8 mouse cellular contexts compared by ENCODE assay signal in the genomic region with DNA sequence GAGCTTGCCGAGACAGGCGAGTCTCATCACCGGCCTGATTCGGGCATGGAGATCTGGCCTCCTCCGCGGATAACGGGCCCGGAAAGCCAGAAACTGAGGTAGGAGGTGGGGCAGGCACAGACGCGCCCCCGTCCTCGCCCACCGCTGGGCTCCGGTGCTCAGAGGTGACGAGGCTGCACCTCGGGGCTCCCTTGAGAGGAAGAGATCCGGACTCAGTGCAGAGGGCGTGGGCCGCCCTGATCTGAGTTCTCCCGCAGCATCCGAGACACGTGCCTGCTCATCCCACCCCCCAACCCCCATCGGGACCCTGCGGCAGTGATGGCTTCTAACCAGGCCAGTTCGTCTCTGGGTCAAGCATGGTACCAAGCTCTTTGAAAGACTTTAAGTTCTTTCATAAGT. TPM values are rescaled to one million over a fixed set of nuclear protein-coding genes. Genes with fewer than 3 reads are reported as not detected.
DNase-seq lines count a peak whose midpoint lies in the region; ATAC-seq and TF ChIP-seq lines count a peak whose summit lies in the region.

No protein-coding gene starts in this region.

- H3K36me3 ChIP-seq in heart, embryonic 12.5 days, result peaks cover 47% of the 10 kb centered on the region
- H3K36me3 ChIP-seq in ES-Bruce4 (ENCODE audit: control insufficient read depth, insufficient read depth, low read length, poor library complexity, severe bottlenecking), result peaks cover 29% of the 10 kb centered on the region
- peaks cover 11% of the 10 kb centered on the region for H3K36me3 ChIP-seq in forebrain, embryonic 16.5 days (ENCODE audit: control insufficient read depth, insufficient read depth)
- H3K36me3 ChIP-seq in megakaryocyte, embryonic 14.5 days (replicated peaks; ENCODE audit: low read length), result peaks cover 67% of the 10 kb centered on the region

- H3K27me3 ChIP-seq in heart, embryonic 12.5 days (replicated peaks), result no peaks in the 10 kb centered on the region
- H3K27me3 ChIP-seq in ES-Bruce4 (ENCODE audit: control insufficient read depth, insufficient read depth, low read length, poor library complexity, severe bottlenecking), result no peaks in the 10 kb centered on the region
- no peaks in the 10 kb centered on the region for H3K27me3 ChIP-seq in forebrain, embryonic 16.5 days (replicated peaks; ENCODE audit: control insufficient read depth, insufficient read depth, low read length)
- H3K27me3 ChIP-seq in megakaryocyte, embryonic 14.5 days (replicated peaks), result no peaks in the 10 kb centered on the region

- H3K4me2 ChIP-seq in heart, embryonic 12.5 days, result peak overlapping the region; percentile 86
- peak overlapping the region; percentile 82 for H3K4me2 ChIP-seq in forebrain, embryonic 16.5 days (ENCODE audit: low read length)

- TF ChIP-seq CTCF in ES-Bruce4 (IDR thresholded peaks at IDR 0.05; ENCODE audit: low read depth, low read length), result no peak

- H3K4me3 ChIP-seq in heart, embryonic 12.5 days, result peak overlapping the region; percentile 92
- peak overlapping the region; percentile 83 for H3K4me3 ChIP-seq in ES-Bruce4 (ENCODE audit: low read depth, low read length)
- H3K4me3 ChIP-seq in forebrain, embryonic 16.5 days (replicated peaks; ENCODE audit: low read length), result peak overlapping the region; percentile 92
- H3K4me3 ChIP-seq in megakaryocyte, embryonic 14.5 days (replicated peaks), result peak overlapping the region; percentile 99

- peak overlapping the region; percentile 93 for H3K9ac ChIP-seq in heart, embryonic 12.5 days
- H3K9ac ChIP-seq in ES-Bruce4 (ENCODE audit: low read depth, poor library complexity, severe bottlenecking), result peak overlapping the region; percentile 82
- peak overlapping the region; percentile 68 for H3K9ac ChIP-seq in forebrain, embryonic 16.5 days (replicated peaks; ENCODE audit: low read depth, low read length)

- TF ChIP-seq EP300 in ES-Bruce4 (IDR thresholded peaks at IDR 0.05; ENCODE audit: insufficient read depth, low read depth, low read length), result no peak

- intact Hi-C loops in heart, postnatal 25 days (cut with DNase I), result loop anchor here (5.0 kb wide), 1 partner anchor 185 kb away; no protein-coding TSS in a partner anchor

- H3K4me1 ChIP-seq in heart, embryonic 12.5 days (replicated peaks), result peaks cover 26% of the 10 kb centered on the region
- no peaks in the 10 kb centered on the region for H3K4me1 ChIP-seq in ES-Bruce4 (ENCODE audit: control insufficient read depth, insufficient read depth, low read length)
- H3K4me1 ChIP-seq in forebrain, embryonic 16.5 days (replicated peaks; ENCODE audit: control insufficient read depth, insufficient read depth, low read length), result peaks cover 31% of the 10 kb centered on the region
- H3K4me1 ChIP-seq in megakaryocyte, embryonic 14.5 days, result peaks cover 58% of the 10 kb centered on the region

- TF ChIP-seq POLR2A in ES-Bruce4 (IDR thresholded peaks at IDR 0.05; ENCODE audit: insufficient read depth, low read length), result no peak

- WGBS in heart, embryonic 12.5 days, result 0% methylated on average over 25 of the region's 25 CpGs
- under 1% methylated on average over 25 of the region's 25 CpGs for WGBS in forebrain, embryonic 16.5 days

- ATAC-seq in heart, embryonic 12.5 days (ENCODE audit: insufficient number of reproducible peaks, low FRiP score), result peak; percentile 30
- no peak; the same call in 1 of the 2 replicates for ATAC-seq in forebrain, embryonic 16.5 days

- no peak for DNase-seq in heart, postnatal 25 days (ENCODE audit: low spot score)
- no peak for DNase-seq in Muller cell, postnatal 12 days (ENCODE audit: inconsistent ontology term)
- DNase-seq in adrenal gland, adult 18-20 months (ENCODE audit: low spot score in 2 of 2), result no peak
- no peak for DNase-seq in ovary, postnatal 10 days (ENCODE audit: low spot score)

- H3K9me3 ChIP-seq in heart, embryonic 12.5 days (replicated peaks), result no peaks in the 10 kb centered on the region
- no peaks in the 10 kb centered on the region for H3K9me3 ChIP-seq in ES-Bruce4 (replicated peaks; ENCODE audit: control insufficient read depth, insufficient read depth, low read length, poor library complexity, severe bottlenecking)
- H3K9me3 ChIP-seq in forebrain, embryonic 16.5 days (ENCODE audit: control insufficient read depth, low read length), result no peaks in the 10 kb centered on the region
- no peaks in the 10 kb centered on the region for H3K9me3 ChIP-seq in megakaryocyte, embryonic 14.5 days

- no peak overlapping the region for H3K27ac ChIP-seq in heart, embryonic 12.5 days (ENCODE audit: poor library complexity, severe bottlenecking)
- H3K27ac ChIP-seq in ES-Bruce4 (ENCODE audit: insufficient read depth, low read length), result no peak overlapping the region
- 0 out of 2 replicates have a peak overlapping the region, but pooled peaks have one; percentile 11 for H3K27ac ChIP-seq in forebrain, embryonic 16.5 days (ENCODE audit: low read length)

RNA-seq across cellular contexts. Expression of gene Pin1, which starts 0.4 kb away (rescaled TPM):
- 43.4 and 44.3 TPM in 2 replicates for polyA plus RNA-seq in heart, embryonic 12.5 days (2016; fragmentation: Nextera tagmentation; extraction: Ambion mirVana)
- total RNA-seq in heart, postnatal 25 days (2021), result 10 to 100 TPM; 18.3 to 19.2 TPM
- polyA plus RNA-seq in ES-Bruce4 (2011; ENCODE audit: insufficient read depth, insufficient read length, low read depth, missing spikeins), result 17.6 and 20.9 TPM in 2 replicates
- 58.9 and 63.2 TPM in 2 replicates for polyA plus RNA-seq in forebrain, embryonic 16.5 days (2015; fragmentation: Nextera tagmentation; extraction: Ambion mirVana)
- polyA plus RNA-seq in megakaryocyte, embryonic 14.5 days (2012; ENCODE audit: insufficient read depth, low replicate concordance), result 8.5 and 31.8 TPM in 2 replicates
- total RNA-seq in adrenal gland, adult 18-20 months (2021), result 10 to 100 TPM; 24.9 to 27.7 TPM

RNA-seq across cellular contexts. Expression of gene Fbxl12, which starts 7.7 kb away (rescaled TPM):
- polyA plus RNA-seq in heart, embryonic 12.5 days (2016; fragmentation: Nextera tagmentation; extraction: Ambion mirVana), result 18.7 and 19.4 TPM in 2 replicates
- 10 to 100 TPM; 10.5 to 11.5 TPM for total RNA-seq in heart, postnatal 25 days (2021)
- polyA plus RNA-seq in ES-Bruce4 (2011; ENCODE audit: insufficient read depth, insufficient read length, low read depth, missing spikeins), result 19.6 and 20.2 TPM in 2 replicates
- polyA plus RNA-seq in forebrain, embryonic 16.5 days (2015; fragmentation: Nextera tagmentation; extraction: Ambion mirVana), result 15.0 and 16.2 TPM in 2 replicates
- polyA plus RNA-seq in megakaryocyte, embryonic 14.5 days (2012; ENCODE audit: insufficient read depth, low replicate concordance), result 20.8 and 31.8 TPM in 2 replicates
- total RNA-seq in adrenal gland, adult 18-20 months (2021), result 10 to 100 TPM; 18.3 to 19.4 TPM

RNA-seq across cellular contexts. Expression of gene Ubl5, which starts 9.6 kb away (rescaled TPM):
- polyA plus RNA-seq in heart, embryonic 12.5 days (2016; fragmentation: Nextera tagmentation; extraction: Ambion mirVana), result 362 and 384 TPM in 2 replicates
- 100 to 1,000 TPM; 218 to 220 TPM for total RNA-seq in heart, postnatal 25 days (2021)
- polyA plus RNA-seq in ES-Bruce4 (2011; ENCODE audit: insufficient read depth, insufficient read length, low read depth, missing spikeins), result 288 and 314 TPM in 2 replicates
- polyA plus RNA-seq in forebrain, embryonic 16.5 days (2015; fragmentation: Nextera tagmentation; extraction: Ambion mirVana), result 467 and 469 TPM in 2 replicates
- 15.3 TPM in 1 of 2 replicates, not detected in the other for polyA plus RNA-seq in megakaryocyte, embryonic 14.5 days (2012; ENCODE audit: insufficient read depth, low replicate concordance)
- 100 to 1,000 TPM; 352 to 436 TPM for total RNA-seq in adrenal gland, adult 18-20 months (2021)

Comparison
In these comparisons a context has a peak if more than half of its experiments do, and no peak if none do; other contexts are left out.
1. RNA of gene Ubl5, which starts 9.6 kb away (polyA plus RNA-seq): 467 to 469 TPM in forebrain, embryonic 16.5 days, 362 to 384 TPM in heart, embryonic 12.5 days and 288 to 314 TPM in ES-Bruce4; 15.3 TPM in megakaryocyte, embryonic 14.5 days; every median in the first group is over 10 times any median in the second.
2. Peak in every context shown above with its lines, with median percentiles within 50 percentile points of each other: H3K4me3 ChIP-seq and H3K9ac ChIP-seq.